Mouse (Mus musculus): ENCODE data around the gene Ube2e1. TPM values are rescaled to one million over a fixed set of nuclear protein-coding genes. Genes with fewer than 3 reads are reported as not detected.

The Ube2e1 gene
- polyA plus RNA-seq (2012; fragmentation: generic; extraction: Trizol), result 37.0 TPM
- long read RNA-seq, experiment 1, transcript Ube2e1-201 (6 exons, 1,408 nt), result major isoform, 29 of 32 reads
- long read RNA-seq, experiment 1, partial matches to known transcripts, result 2 of 32 reads
- long read RNA-seq, experiment 1, other reads (novel, unspliced or antisense), result 1 of 32 reads
- long read RNA-seq, experiment 2, transcript Ube2e1-201 (6 exons, 1,408 nt), result major isoform, 114 of 116 reads
- long read RNA-seq, experiment 2, partial matches to known transcripts, result 0 of 116 reads
- long read RNA-seq, experiment 2, other reads (novel, unspliced or antisense), result 2 of 116 reads

GRCm38 (mm10) chr14:18331693-18332131, at the start of gene Ube2e1:
Gene Ube2e1 (minus strand): TSS chr14:18331859.
- no peak for TF ChIP-seq MYOD1 (IDR thresholded peaks at IDR 0.05; ENCODE audit: control insufficient read depth, insufficient read length, low read depth)
- TF ChIP-seq CEBPB (IDR thresholded peaks at IDR 0.05; ENCODE audit: low read depth), result no peak
- TF ChIP-seq MAX (IDR thresholded peaks at IDR 0.05), result no peak
- no peak for TF ChIP-seq CTCF (IDR thresholded peaks at IDR 0.05; ENCODE audit: control insufficient read depth, insufficient read depth, insufficient read length)
- Histone ChIP-seq H3K27me3 (ENCODE audit: control insufficient read depth, insufficient read depth, insufficient read length) (no peaks in the 10 kb centered on the region), H3ac (ENCODE audit: control insufficient read depth, insufficient read length, low read depth) (peak within 1 kb of the TSS; percentile 91), H3K36me3 (ENCODE audit: control insufficient read depth, insufficient read depth) (no peaks in the 10 kb centered on the region), H3K79me3 (ENCODE audit: low read depth) (peaks cover 5% of the 10 kb centered on the region), H3K79me2 (ENCODE audit: control insufficient read depth, insufficient read depth) (peaks cover 30% of the 10 kb centered on the region), H3K4me3 (ENCODE audit: insufficient read depth, poor library complexity, severe bottlenecking) (peak within 1 kb of the TSS; percentile 71)

- no peaks in the 10 kb centered on the region for H3K27me3 ChIP-seq (ENCODE audit: control insufficient read depth, insufficient read depth, insufficient read length)
- no peaks in the 10 kb centered on the region for H3K79me3 ChIP-seq (ENCODE audit: low read depth)
- no peak for TF ChIP-seq USF1 (IDR thresholded peaks at IDR 0.05; ENCODE audit: low read depth)
- TF ChIP-seq FOSL1 (IDR thresholded peaks at IDR 0.05; ENCODE audit: insufficient read depth, low read length, poor library complexity, severe bottlenecking), result no peak
- TF ChIP-seq CTCF (IDR thresholded peaks at IDR 0.05; ENCODE audit: control insufficient read depth, insufficient read depth, insufficient read length), result no peak
- no peak for TF ChIP-seq CEBPB (IDR thresholded peaks at IDR 0.05; ENCODE audit: low read depth)
- TF ChIP-seq MAX (IDR thresholded peaks at IDR 0.05), result no peak
- no peak for TF ChIP-seq MYOD1 (IDR thresholded peaks at IDR 0.05; ENCODE audit: control insufficient read depth, insufficient read length, low read depth)
- no peak for TF ChIP-seq MYOG (IDR thresholded peaks at IDR 0.05; ENCODE audit: control insufficient read depth, extremely low read depth, insufficient read length)
- no peak overlapping the region for H3K4me3 ChIP-seq (ENCODE audit: insufficient read depth, poor library complexity, severe bottlenecking)
- H3K36me3 ChIP-seq (ENCODE audit: control insufficient read depth, insufficient read depth), result no peaks in the 10 kb centered on the region
- H3K79me2 ChIP-seq (ENCODE audit: control insufficient read depth, insufficient read depth), result no peaks in the 10 kb centered on the region
- H3ac ChIP-seq (ENCODE audit: control insufficient read depth, insufficient read length, low read depth), result no peak overlapping the region
These were observed 48.2 kb upstream of the Ube2e1 start for GRCm38 (mm10) chr14:18379841-18380240.

GRCm38 (mm10) chr14:18377944-18378575, 46.4 kb upstream of the Ube2e1 start:
- no peaks in the 10 kb centered on the region for H3K36me3 ChIP-seq (ENCODE audit: control insufficient read depth, insufficient read depth)
- no peak for TF ChIP-seq FOSL1 (IDR thresholded peaks at IDR 0.05; ENCODE audit: insufficient read depth, low read length, poor library complexity, severe bottlenecking)
- no peak for TF ChIP-seq MAX (IDR thresholded peaks at IDR 0.05)
- TF ChIP-seq USF1 (IDR thresholded peaks at IDR 0.05; ENCODE audit: low read depth), result no peak
- no peaks in the 10 kb centered on the region for H3K79me2 ChIP-seq (ENCODE audit: control insufficient read depth, insufficient read depth)
- no peaks in the 10 kb centered on the region for H3K79me3 ChIP-seq (ENCODE audit: low read depth)
- H3K4me3 ChIP-seq (ENCODE audit: insufficient read depth, poor library complexity, severe bottlenecking), result no peak overlapping the region
- no peaks in the 10 kb centered on the region for H3K27me3 ChIP-seq (ENCODE audit: control insufficient read depth, insufficient read depth, insufficient read length)
- no peak overlapping the region for H3ac ChIP-seq (ENCODE audit: control insufficient read depth, insufficient read length, low read depth)

- Histone ChIP-seq H3K36me3 (ENCODE audit: control insufficient read depth, insufficient read depth) (no peaks in the 10 kb centered on the region), H3K79me3 (ENCODE audit: low read depth) (no peaks in the 10 kb centered on the region), H3ac (ENCODE audit: control insufficient read depth, insufficient read length, low read depth) (no peak overlapping the region), H3K4me3 (ENCODE audit: insufficient read depth, poor library complexity, severe bottlenecking) (no peak overlapping the region), H3K27me3 (ENCODE audit: control insufficient read depth, insufficient read depth, insufficient read length) (no peaks in the 10 kb centered on the region), H3K79me2 (ENCODE audit: control insufficient read depth, insufficient read depth) (no peaks in the 10 kb centered on the region)
- TF ChIP-seq CEBPB (IDR thresholded peaks at IDR 0.05; ENCODE audit: low read depth), result no peak
- TF ChIP-seq MYOG (IDR thresholded peaks at IDR 0.05; ENCODE audit: control insufficient read depth, extremely low read depth, insufficient read length), result no peak
- no peak for TF ChIP-seq FOSL1 (IDR thresholded peaks at IDR 0.05; ENCODE audit: insufficient read depth, low read length, poor library complexity, severe bottlenecking)
- no peak for TF ChIP-seq MAX (IDR thresholded peaks at IDR 0.05)
- TF ChIP-seq MYOD1 (IDR thresholded peaks at IDR 0.05; ENCODE audit: control insufficient read depth, insufficient read length, low read depth), result no peak
- no peak for TF ChIP-seq CTCF (IDR thresholded peaks at IDR 0.05; ENCODE audit: control insufficient read depth, insufficient read depth, insufficient read length)
- TF ChIP-seq USF1 (IDR thresholded peaks at IDR 0.05; ENCODE audit: low read depth), result no peak
These were observed 44.5 kb upstream of the Ube2e1 start for GRCm38 (mm10) chr14:18376206-18376605.

GRCm38 (mm10) chr14:18373758-18374405, 42.2 kb upstream of the Ube2e1 start:
- Histone ChIP-seq H3K36me3 (ENCODE audit: control insufficient read depth, insufficient read depth) (no peaks in the 10 kb centered on the region), H3K27me3 (ENCODE audit: control insufficient read depth, insufficient read depth, insufficient read length) (no peaks in the 10 kb centered on the region), H3ac (ENCODE audit: control insufficient read depth, insufficient read length, low read depth) (no peak overlapping the region), H3K79me3 (ENCODE audit: low read depth) (no peaks in the 10 kb centered on the region), H3K79me2 (ENCODE audit: control insufficient read depth, insufficient read depth) (no peaks in the 10 kb centered on the region), H3K4me3 (ENCODE audit: insufficient read depth, poor library complexity, severe bottlenecking) (no peak overlapping the region)
- TF ChIP-seq USF1 (IDR thresholded peaks at IDR 0.05; ENCODE audit: low read depth) (no peak), MYOD1 (IDR thresholded peaks at IDR 0.05; ENCODE audit: control insufficient read depth, insufficient read length, low read depth) (no peak), MAX (IDR thresholded peaks at IDR 0.05) (no peak), MYOG (IDR thresholded peaks at IDR 0.05; ENCODE audit: control insufficient read depth, extremely low read depth, insufficient read length) (no peak), CTCF (IDR thresholded peaks at IDR 0.05; ENCODE audit: control insufficient read depth, insufficient read depth, insufficient read length) (no peak), FOSL1 (IDR thresholded peaks at IDR 0.05; ENCODE audit: insufficient read depth, low read length, poor library complexity, severe bottlenecking) (no peak), CEBPB (IDR thresholded peaks at IDR 0.05; ENCODE audit: low read depth) (no peak)

Measured in C2C12 (cell line).